Mouse (Mus musculus): Measurements from ENCODE around the gene Tent5c.
A peak's percentile ranks its signal among the peaks of the same experiment; 100 is the strongest.

Gene Tent5c

DNA sequence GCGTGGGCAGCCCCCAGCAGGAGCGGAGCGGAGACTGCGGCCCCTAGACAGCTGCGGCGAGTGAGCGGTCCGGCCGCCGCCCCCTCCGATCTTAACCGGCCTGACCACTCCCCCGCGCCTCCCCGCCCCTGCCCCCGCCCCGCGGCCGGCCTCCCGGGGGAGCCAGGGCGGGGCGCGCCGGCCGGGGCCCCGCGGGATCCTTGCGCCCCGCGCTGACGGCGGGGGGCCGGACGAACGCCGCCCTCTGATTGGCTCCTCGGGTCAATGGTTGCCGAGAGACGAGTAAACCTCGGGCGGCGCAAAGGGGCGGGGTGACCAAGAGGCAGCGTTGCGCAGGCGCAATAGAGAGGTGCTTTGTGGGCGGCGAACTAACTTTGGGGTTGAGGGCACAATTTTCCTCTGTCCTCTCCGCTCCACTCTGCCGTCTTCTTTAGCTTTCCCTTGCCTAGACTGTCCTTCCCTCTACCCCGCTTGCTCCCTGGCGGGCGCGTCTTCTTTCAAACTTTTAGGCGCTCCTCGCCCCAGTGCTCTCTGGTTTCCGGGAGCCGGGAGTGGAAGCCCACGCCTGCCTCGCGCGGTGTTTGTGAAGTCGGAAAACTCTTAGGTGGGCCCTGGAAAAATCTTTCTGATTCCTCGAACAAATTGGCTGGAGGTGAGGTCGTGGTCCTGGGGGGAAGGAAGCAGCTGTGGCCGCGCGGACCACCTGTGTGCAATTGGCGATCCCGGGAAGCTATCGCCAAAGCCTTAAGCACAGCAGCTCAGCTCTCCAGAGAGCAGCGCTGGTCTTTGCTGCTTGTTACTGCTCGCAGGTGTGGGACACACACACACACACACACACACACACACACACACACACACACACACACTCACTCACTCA is at the start of gene Tent5c:
Tent5c (minus strand) TSS at position 192 of the 877 bp plus-strand sequence.
- peak; percentile 84 for DNase-seq (ENCODE audit: low read depth, low spot score)

DNA sequence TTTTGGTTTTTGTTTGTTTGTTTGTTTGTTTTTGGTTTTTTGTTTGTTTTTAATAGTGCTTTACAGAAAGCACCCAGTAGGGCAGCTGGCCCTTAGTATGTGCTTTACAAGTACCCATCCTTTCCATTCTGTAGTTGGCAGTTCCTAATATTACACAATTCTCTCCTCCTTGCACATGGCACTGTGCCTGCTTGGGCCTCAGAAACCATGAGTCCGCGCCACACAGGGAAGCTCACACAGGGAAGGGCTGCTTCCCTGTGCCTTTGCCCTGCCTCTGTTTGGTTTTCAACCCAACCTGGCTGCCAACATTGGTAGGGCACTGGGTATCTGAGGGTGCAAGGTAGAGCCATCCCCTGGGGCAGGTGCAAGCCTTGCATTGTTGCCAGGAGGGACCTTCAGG is 47.6 kb upstream of the Tent5c start:
- DNase-seq (ENCODE audit: low read depth, low spot score): no peak

DNA sequence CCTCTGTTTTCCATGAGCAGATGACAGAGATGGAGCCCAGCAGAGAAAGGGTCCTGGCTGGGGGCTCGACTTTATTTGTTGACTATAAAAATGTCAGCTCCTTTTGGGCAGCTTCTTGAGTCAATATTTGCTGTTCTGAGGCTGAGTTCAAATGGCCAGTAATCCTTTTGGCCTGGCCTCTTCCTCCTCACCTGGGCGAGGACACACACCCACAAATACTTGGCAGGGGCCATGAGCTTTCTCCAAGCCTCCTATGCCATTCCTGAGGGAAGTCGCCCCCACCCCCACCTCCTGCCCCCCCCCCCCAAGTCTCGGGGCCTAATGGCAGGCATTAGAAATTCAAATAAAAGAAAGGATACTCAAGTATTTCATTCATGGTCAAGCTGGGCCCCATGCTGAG is 46.8 kb upstream of the Tent5c start:
- DNase-seq (ENCODE audit: low read depth, low spot score): no peak

DNA sequence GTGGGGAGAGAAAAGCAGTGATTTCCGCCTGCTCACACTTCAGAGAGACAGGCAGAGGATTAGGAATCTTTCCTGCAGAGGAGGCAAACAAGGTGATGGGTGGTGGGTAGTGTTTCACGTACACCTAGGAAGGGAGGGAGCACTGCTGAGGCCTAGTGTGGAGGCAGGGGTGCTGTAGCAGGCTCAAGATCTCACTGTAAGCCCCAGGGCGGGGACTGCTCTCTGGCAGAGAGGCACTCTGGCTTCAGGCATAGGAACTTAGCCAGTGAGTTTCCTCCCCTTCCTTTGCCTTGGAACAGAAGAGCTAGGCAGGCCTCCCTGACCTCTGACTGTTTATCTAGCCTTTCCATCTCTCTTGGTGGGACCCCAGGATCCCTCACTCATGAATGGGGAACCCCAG is 46.2 kb upstream of the Tent5c start:
- DNase-seq (ENCODE audit: low read depth, low spot score): no peak

GRCm38 (mm10) chr3:100534394-100534793 is 45.3 kb upstream of the Tent5c start:
- DNase-seq (ENCODE audit: low read depth, low spot score): no peak

DNA sequence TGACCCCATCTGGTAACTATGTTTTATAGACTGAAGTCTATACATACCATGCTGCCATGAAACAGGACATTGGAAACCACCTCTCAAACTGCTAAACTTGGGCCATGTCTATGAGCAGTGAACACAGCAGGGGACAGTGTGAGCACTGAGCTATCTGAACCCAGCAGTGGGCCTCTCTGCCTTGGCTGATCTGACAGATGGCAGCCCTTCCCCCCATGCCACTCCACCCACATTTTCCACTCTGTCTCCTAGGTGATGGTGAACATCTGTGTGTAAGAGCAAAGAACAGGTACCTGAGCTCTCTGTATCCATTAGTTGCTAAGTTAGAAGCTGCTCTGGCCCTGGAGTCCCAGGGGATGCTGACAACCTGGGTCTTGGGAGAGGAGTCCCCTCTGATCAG is 44.3 kb upstream of the Tent5c start:
- no peak for DNase-seq (ENCODE audit: low read depth, low spot score)

- DNase-seq (ENCODE audit: low read depth, low spot score): no peak
Observed at GRCm38 (mm10) chr3:100530919-100531318, 41.8 kb upstream of the Tent5c start.

DNA sequence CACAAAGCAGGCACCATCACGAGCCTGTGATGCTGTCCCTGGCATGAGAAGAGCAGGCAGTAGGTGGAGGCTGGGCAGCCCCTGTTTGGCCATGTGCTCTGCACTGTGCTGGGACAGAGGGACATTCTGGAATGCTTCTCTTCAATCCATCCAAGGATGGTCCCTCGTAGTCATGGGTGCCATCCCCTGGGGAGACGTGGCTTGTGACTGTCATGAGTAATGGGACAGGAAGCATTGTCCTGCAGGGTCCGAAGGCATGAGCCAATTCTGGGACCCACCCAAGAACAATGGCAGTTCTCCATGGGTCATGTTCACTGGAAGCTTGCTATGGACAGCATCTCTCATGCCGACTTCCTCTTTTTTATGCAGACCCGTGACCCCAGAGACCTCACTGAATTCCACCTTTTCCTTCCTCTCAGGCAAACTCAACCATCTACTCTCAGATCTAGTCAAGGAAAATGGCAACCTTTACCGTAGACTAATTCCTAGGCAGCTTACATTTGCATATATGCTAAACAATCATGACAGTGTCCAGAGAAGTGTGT is 41.2 kb upstream of the Tent5c start:
- no peak for DNase-seq (ENCODE audit: low read depth, low spot score)

DNA sequence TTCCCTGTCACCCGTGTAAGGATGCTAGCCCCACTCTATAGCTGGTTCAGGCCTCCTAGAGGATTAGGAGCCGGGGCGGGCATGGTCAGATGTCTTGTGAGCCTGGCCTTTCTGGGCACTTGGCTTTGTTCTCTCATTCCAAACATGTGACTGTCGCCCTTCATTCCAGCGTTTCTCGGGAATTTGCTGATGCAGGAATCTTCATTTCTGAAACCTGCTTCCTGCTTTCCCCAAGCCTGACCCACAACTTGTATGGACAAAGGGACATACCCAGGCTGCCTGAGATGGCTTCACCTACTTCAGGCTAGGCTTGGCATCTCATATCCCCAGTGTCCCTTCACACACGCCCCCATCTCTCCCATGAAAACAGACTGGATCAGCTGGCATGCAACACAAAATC is 33.5 kb upstream of the Tent5c start:
- DNase-seq (ENCODE audit: low read depth, low spot score): no peak

DNA sequence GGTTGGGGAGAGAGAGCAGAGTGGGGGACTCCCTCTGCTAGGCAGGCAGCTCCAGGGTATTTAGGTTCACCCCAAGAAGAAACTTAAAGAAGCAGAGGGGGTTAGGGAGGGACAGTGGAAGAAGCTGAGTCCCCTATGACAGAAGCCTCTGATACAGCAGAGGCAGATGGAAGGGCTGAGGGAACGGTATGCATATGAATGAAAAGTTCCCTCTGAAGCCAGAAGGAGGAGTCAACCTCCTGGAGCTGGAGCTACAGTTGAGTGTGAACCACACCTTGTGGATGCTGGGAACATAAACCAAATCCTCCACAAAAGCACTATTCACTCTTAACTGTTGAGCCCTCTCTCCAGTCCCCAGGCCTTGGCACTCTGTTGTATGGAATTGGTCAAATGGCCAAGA is 32.5 kb upstream of the Tent5c start:
- DNase-seq (ENCODE audit: low read depth, low spot score): no peak

DNA sequence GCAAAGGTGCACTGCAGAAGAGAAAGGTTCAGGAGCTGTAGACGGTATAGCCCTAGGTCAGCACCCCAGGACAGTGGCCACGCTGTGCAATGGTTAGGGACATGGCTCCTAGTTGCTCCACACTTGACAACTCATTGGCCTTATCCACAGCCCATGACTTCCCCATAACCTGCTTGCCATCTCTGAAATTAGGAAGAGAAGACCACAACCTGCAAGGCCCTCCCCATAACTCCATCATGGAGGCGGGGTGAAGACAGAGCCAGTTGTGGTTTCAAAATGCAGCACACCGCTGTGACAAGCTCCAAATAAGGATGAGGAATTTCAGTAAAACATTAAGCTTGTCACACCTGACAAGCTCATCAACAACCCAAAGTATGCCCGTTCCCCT is 26.6 kb upstream of the Tent5c start:
- no peak for DNase-seq (ENCODE audit: low read depth, low spot score)

DNA sequence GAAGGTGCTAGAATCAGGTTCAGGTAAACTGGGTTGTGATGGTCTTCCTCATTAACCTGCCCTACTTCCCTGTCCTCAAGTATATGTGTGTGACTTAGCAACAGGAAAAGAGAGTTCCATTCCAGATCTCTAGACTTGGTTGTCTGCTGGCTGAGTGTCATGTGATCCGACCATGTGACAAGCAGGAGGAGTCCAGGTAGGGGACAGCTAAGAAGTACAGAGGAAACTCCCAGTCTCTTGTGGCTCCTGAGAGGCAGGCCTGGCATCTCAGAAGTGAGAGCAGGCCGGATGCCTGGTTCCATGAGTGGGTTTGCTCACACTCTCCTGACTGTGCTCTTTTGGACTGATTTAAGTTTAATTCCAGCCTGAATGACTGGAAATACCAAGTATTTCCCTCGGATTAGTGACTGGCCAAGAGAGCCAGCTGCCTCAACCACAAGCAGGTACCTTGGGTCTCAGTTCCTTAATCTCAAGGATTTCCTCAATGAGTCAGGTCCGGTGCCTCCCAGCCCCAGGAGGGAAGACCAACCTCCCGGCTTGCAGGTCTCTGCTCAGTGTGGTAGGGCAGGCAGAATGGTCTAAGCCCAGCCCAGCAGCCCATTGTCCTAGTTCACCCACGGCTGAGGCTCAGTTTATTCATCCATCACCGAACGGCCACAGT is 26.1 kb upstream of the Tent5c start:
- DNase-seq (ENCODE audit: low read depth, low spot score): no peak

DNA sequence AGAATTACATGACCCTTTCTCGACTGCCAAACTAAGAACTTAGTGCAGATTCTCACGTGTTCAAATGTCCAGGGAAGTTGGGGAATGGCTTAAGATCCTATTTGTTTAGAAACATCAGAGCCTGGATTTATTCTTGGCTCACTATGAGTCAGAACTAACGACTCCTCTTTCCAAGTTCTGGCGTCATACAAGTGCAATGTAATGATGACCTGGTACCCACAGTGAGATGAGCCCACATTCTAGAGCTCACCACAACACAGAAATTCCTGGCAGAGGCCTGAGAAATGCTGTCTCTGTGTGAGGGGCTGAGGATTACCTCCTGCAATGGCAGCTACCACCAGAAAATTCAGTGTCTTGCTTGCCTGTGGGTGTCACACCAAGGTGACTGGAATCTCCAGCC is 18.1 kb upstream of the Tent5c start:
- DNase-seq (ENCODE audit: low read depth, low spot score): no peak

DNA sequence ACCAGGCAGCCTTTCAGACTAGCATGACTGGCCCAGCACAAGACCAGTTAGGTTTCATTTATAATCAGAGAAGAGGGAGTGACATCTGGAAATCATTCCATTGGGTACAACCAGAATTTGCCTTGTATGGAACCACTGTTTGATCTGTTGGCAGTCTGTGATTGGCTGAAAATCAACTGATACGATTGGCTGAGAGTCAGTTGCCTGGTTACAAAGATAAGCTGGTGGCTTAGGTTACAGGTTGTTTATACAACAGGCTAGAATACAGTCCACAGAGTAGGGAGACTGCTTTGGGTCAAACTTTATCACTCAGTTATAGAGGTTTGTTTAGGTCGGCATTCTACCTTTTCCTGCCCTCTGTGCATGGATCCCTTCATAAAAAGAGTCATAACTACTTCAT is 17.6 kb upstream of the Tent5c start:
- DNase-seq (ENCODE audit: low read depth, low spot score): no peak

DNA sequence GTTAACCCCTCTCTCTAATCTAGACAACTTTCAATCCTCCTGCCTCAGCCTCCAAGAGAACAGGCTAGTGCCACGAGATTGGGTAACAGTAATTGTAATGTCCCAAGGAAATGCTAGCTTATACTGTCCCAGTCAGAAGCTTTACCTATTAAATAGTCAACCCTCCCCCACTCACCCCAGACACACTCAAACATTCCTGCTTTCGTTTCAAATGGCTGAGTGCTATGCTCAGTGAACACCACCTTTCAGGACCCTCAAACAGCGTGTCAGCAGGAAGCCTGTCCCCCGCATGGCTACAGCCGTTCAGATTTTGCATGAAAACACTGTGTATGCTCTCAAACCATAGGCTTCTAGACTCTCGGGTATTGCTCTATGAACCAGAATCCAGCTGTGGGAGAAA is 14.8 kb upstream of the Tent5c start:
- no peak for DNase-seq (ENCODE audit: low read depth, low spot score)

DNA sequence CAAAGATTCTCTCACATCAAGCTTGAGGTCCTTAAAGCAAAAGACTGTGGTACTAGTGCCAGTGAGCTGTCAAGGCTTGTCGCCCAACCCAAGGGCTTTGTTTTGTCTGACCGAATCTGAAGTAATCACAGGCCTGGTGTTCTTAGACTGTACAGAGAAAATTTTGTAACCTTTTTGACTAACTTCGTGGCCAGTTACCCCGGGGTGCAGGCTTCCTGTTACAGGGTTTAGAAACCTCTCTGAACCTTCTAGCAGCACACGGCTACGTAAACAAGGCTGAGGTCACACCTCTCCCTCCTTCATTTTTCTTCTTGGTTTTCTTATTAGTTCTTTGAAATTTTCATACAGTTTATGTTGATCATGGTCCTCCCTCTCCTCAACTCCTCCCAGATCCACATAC is 13.4 kb upstream of the Tent5c start:
- DNase-seq (ENCODE audit: low read depth, low spot score): no peak

DNA sequence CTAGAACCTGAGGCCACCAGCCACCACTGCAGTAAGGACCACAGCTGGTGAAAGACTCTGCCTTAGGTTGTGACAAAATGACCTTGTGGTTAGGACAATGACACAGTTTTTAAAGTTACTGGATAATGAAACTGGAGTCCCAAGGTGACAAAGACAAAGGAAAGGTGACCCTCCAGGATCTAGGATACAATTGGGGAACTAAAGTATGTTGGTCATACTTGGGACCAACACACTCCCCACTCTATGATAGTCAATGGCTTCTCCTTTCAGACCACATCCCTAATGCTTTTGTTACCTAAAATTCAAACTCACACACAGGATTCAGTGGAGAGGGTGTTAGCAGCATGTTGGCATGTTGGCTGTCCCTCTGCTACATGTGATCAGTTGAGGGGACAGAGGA is 12.8 kb upstream of the Tent5c start:
- DNase-seq (ENCODE audit: low read depth, low spot score): no peak

DNA sequence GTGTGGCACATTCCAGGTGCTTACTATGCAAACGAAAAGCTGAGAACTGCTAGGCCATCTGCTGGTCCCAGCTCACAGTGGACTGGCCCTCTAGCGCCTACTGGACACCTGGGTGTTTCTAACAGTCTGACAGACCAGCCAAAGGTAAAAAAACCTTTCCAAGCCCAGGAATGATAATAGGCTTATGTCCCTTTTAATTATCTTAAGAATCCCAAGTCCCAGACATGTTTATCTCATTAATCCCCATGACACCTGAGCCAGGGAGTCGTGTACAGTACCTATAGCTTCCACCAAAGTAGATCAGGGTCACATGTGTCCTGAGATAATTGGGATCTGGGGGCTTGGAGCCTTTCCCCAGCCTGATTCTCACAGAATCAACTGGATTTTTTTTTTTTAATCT is 7.0 kb upstream of the Tent5c start:
- peak; percentile 53 for DNase-seq (ENCODE audit: low read depth, low spot score)

- DNase-seq (ENCODE audit: low read depth, low spot score): no peak
Observed at GRCm38 (mm10) chr3:100495456-100495855, 6.3 kb upstream of the Tent5c start.

GRCm38 (mm10) chr3:100494912-100495311 is 5.8 kb upstream of the Tent5c start:
- no peak for DNase-seq (ENCODE audit: low read depth, low spot score)

- DNase-seq (ENCODE audit: low read depth, low spot score): no peak
Observed at GRCm38 (mm10) chr3:100490010-100490300, 831 bp upstream of the Tent5c start.

DNA sequence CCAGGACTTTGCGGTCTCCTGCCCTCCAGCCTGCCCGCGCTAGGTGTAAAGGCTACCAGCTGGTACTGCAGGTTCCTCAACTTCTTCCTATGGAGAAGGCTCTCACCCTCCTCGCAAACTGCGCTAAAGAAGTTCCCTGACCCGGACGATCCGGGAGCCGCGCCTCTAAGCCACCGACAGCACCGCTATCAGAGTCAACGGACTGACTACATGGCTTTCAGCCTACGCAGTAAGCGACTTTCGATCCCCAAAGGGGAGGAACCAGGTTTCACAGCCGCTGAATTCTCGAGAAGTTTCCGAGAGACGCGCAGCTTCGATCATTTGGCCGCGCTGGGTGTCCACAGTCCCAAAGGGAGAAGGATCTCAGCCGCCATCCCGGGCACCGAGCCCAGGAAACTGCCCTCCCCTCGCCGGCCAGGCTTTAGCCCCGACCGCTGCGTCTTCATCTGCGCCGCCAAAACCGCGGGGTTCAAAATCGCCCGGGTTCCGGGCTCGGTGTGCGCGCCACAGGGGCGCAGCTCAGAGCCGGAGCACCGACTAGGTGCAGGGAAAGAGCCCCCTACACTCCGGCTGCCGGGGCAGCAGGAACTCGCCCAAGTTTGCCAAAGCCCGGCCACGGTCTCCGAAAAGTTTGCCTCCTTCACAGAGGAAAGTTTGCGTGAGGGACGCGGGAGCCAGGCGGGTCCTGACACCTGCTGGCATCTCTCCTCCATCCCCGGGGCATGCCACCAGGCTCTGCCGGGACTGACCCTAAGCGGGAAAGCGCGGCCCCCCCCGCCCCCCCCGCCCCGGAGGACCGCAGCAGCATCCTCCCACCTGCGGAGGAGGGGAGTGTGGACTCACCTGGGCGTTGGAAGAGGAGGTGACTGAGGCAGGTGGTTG is 632 bp downstream of the Tent5c start:
- peak; percentile 16 for DNase-seq (ENCODE audit: low read depth, low spot score)
